Mouse (Mus musculus) heart, adult 18-20 months (tissue): ENCODE measurements around the gene Slc25a11. TPM values are rescaled to one million over a fixed set of nuclear protein-coding genes. Genes with fewer than 3 reads are reported as not detected.

Experiments
- DNase-seq, 2 experiments: peaks; one replicate each; pipeline ENCODE4 v3.0.0; 2021 to 2022; ENCODE audit warnings: mixed read lengths in 1 of 2
- long read RNA-seq, 2 experiments: library from polyadenylated mRNA; stranded (forward); transcript quantifications; one replicate each; pipeline ENCODE4 v2.0.0; 2021
- total RNA-seq, 2 experiments: library from RNA; stranded (reverse); gene quantifications; 2 replicates each; pipeline ENCODE4 v1.2.3; 2021

Slc25a11 gene
- 100 to 1,000 TPM; 619 to 711 TPM for total RNA-seq
- long read RNA-seq, experiment 1, transcript Slc25a11-201 (8 exons, 1,711 nt) = major isoform, 837 of 897 reads
- long read RNA-seq, experiment 1, partial matches to known transcripts = 19 of 897 reads
- long read RNA-seq, experiment 1, other reads (novel, unspliced or antisense) = 40 of 897 reads
- long read RNA-seq, experiment 2, transcript Slc25a11-201 (8 exons, 1,711 nt) = major isoform, 352 of 402 reads
- long read RNA-seq, experiment 2, partial matches to known transcripts = 9 of 402 reads
- long read RNA-seq, experiment 2, other reads (novel, unspliced or antisense) = 41 of 402 reads

DNA sequence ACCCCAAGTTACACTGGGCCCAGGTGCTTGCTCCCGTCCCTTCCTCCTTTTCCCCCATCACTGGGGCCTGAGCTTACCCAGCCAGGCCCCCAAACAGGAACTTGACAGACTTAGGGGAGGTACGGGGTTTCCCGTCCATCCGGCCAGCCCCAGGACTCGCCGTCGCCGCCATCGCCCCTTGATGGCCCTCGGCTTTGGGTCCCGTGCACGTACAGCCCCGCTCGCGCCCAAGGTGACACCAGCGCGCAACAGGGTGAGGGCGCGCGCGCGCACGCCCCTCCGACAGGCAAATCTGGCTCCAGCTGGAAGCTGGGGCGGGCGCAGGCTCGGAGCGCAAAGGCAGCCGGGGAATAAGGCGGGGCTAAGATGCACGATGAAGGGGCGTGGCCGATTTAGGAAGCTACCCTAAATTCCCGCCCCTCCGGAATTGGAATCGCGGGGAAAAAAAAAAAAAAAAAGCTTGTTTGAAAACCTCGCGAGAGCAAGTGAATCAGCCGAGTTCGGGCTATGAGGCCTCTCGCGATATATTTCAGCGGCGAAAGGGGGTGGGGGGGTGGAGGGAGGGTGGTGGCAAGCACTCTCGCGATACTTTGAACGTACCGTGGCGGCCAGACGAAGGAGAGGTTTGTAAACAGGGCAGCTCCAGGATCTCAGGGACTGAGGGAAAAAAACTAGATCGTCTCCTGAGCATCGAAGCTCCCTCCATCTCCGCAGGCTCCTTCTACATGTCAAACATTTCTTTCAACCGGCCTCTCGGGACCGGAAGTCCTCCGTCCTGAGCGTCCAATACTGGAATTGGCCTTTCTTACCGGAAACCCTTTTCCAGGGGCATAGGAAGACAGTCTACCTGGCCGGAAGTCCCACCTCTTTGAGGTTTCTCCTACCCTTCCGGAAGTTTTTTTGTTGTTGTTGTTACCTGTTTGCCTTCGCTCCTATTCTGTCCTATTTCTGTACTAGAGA is at the start of gene Slc25a11, which contains the start of gene Rnf167:
Gene Slc25a11, minus strand, starts transcription at position 789 of the 960 bp plus-strand sequence.
Gene Rnf167, plus strand, starts transcription at position 545 of the 960 bp plus-strand sequence.
- DNase-seq = peak; percentile 97 to 98

- DNase-seq = no peak
These were observed 46.2 kb upstream of the Slc25a11 start for GRCm38 (mm10) chr11:70693504-70693903.

DNA sequence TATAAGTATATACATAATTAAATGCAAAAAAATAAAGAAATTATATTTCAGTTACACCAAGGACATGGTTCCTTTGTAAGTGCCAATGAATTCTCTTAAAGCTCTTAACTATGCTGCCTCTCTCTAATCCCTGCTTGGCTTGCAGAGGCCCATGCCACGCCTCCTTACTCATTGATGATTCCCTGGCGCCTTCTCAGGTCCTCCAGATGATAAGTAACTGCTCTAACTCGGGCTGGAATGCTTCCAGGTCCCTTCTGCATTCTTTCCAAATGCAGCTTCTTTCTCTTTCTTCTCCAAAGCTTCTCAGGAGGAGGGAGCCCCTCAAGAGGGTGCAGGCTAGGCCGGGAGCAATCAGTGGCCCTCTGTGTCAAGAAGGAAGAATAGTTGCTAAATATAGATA is 42.3 kb upstream of the Slc25a11 start:
- peak in 1 of 2 experiments; percentile 3 for DNase-seq

DNA sequence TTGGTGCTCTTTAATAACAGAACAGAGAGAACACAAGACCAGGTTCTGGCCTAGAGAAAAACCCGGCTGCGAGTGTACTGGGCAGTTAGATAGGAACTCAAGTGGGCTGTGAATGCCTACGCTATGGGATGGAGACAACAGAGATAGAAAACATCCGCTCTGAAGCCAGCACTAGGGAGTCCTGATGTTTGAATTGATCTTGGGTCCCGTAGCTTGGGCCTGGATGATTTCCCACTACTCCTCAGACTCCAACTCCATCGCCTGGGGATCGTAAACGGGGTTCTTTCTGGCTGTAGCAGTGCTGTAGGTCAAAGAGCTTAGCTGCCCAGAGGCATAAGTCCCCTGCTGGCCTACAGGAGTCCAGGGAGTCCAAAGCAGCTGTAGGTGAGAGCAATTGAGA is 41.1 kb upstream of the Slc25a11 start:
- peak in 1 of 2 experiments; percentile 38 for DNase-seq

GRCm38 (mm10) chr11:70687601-70688199 is 40.4 kb upstream of the Slc25a11 start, which contains the start of gene Camta2:
Gene Camta2 (minus strand): TSS chr11:70688105.
- peak; percentile 95 for DNase-seq

DNA sequence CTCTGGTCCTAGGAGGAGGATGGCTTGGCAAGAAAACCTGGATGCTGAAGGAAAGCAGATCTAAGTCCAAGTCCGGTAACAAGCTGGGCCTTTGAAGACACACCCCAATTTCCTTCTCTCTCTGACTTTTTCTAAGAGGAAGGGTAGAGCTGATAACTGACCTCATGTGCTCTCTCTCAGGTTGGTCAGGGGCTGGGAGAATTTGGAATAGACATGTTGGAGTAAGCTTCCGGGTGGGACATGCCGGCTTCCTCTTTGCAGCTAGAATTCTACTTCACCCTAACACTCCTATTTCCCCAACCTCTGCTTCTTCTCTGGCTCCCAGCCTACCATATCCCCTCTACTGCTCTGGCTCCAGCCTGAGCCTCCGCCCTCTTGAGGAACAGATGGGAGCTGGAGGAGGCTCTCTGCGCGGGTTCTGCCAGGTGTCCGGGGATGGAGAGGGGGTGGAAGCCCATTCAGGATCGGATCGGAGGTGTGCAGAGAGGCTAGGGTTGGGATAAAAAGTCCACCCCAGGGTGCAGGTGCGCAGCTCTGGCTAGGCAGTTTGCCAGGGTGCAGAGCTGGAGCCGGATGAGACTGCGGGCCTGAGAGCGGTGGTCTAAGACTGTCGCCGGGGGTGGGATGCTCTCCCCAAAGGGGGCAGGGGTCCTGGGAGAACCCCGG is 39.8 kb upstream of the Slc25a11 start:
- peak; percentile 46 to 66 for DNase-seq

DNA sequence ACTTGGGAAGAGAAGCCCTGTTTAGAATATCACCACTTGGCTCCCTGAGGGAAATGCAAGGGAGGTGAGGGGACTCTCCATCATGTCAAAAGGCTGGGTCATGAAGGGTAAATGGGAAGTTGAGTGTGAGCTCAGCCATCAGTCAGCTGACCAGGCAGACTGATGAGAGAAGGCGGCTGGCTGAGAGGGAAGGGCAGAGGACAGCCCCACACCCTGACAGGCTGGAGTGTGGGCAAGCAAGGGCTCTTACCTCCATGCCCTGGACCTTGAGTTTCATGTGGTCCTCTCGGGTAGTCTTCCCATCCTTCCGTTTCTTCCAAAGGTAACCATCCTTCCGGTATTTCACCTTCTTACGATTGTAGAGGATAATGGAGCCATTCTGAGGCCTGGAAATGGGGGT is 36.4 kb upstream of the Slc25a11 start:
- DNase-seq = no peak

DNA sequence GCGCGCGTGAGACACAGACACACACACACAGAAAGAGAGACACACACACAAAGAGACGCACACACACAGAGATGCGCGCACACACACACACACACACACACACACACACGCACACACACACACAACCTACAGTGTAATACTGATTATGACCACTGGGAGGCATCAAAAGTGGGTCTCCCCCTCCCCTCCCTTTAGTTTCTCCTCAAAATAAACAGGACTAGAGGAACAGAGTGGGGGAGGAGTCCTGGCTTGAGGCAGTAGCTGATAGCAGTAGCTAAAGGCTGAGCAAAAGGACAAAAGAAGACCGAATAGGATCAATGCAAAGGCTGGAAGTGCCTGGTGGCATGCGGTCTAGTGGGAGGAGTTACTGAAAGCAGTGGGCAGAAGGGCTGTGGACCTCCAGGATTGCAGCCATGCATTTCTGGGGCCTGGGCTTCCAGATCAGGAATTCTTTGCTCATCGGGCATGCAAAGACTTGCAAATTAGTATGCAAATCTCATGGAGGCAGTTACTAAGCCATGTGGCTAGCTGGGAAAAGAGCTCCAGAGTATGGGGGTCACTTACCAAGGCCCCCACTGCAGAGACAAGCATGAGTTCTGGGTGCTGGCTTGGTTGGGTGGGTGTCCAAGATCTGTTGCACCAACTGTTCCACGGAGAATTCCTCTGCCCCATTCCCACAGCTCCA is 34.8 kb upstream of the Slc25a11 start:
- no peak for DNase-seq

DNA sequence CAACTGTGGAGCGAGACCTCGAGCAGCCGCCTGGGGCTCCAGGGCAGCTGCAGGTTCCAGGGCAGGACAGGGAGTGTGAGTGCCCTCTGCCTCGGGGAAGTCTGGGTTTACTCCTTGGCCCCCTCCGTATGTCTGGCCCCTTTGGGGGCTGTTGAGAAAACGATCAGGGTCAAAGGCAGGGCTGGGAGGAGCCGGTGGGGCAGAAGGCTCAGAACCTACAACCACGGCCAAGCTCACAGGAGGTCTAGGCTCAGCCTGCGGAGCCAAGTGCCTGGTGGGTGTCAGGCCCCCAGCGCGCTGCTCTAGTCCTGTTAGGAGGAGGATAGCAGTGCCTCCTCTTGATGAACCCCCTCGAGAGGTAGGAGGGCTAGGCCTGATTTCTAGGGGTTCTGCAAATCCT is 33.9 kb upstream of the Slc25a11 start:
- DNase-seq = no peak

GRCm38 (mm10) chr11:70679894-70680293 is 32.6 kb upstream of the Slc25a11 start:
- DNase-seq = peak; percentile 22 to 70

GRCm38 (mm10) chr11:70679361-70679760 is 32.1 kb upstream of the Slc25a11 start:
- DNase-seq = peak in 1 of 2 experiments; percentile 8

- no peak for DNase-seq
These were observed 31.3 kb upstream of the Slc25a11 start for GRCm38 (mm10) chr11:70678576-70678975.

DNA sequence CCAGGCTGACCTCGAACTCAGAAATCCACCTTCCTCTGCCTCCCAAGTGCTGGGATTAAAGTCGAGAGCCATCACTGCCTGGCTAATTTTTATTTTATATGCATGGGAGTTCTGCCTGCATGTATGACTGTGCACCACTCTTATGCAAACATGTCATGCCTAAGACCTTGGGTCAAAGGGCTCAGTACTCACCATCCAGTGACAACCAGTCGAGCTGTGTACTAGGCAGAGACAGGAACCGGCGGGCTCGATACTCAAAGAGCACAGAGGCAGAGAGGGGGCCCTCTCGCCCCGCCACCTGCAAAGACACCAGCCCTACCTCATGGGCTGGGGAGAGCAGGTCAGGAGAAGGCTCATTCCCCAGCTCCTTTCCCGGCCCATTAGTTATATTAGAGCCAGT is 30.8 kb upstream of the Slc25a11 start:
- no peak for DNase-seq

- peak in 1 of 2 experiments; percentile 6 for DNase-seq
These were observed 27.2 kb upstream of the Slc25a11 start for GRCm38 (mm10) chr11:70674501-70674900.

DNA sequence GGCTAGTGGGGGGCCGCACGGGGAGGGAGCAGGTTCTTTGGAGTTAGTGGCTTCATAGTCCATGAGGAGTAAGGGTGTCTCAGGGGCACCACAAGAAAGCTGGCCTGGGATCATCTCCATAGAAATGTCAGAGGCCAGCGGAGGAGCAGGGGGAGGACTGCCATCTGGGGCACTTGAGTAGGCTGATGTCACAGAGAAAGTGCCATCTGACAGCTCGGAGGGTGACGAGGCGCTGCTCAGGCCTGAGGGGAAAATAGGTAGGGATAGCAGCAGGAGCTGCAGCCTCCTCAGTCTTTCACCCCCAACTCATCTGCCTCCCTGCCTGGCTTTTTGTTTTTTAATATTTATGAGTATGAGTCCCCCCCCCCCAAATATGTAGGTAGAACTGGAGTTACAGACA is 26.7 kb upstream of the Slc25a11 start:
- DNase-seq = no peak

DNA sequence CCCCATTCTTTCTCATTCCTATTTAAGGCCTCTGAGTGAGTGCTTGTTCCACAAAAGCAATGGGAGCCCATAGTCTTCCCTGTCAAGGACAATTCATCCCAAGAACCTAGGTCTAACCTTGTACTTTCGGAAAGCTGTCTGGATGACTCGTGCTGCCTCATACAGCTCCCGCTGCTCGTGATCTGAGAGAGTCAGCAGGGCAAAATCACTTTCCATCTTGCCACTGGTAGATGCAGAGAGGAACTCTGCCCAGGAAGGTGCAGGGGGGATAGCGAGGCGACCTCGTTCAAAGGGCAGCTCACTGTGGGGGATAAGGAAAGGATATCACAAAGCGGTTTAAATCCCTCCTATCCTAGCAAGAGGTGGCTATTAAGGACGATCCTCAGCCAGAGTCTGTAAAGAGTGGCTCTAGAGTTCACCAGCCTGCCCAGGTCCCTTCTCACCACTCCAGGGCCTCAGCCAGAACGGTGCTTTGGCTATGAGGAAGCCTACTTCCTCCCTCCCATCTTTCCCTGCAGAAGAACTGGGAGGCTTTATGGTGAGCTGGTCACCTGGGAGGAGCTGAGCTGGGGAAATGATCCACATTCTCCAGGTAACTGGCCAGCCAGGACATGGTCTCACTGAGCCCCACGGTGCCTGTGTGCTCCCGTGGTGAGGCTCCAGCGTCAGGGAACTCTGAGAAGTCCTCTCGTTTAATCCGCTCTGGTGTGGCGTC is 24.2 kb upstream of the Slc25a11 start:
- DNase-seq = no peak

DNA sequence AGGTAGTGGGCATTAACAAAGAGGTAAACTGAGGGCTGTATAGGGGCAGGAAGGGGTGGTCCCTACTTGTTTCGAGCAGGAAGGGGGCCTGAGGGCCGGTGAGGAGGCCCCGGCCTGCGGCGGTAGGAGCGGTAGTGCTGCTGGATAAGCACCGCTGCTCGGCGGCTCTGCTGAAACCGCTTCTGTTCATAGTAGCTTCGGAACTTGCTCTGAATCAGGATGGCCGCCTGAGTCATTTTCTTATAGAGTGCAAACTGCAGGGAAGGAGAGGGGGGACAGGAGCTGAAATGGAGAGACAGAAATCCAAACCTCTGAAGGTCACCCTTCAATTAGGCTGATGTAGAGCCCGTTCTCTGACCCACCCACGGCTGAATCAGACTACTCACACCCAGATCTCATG is 23.2 kb upstream of the Slc25a11 start:
- peak in 1 of 2 experiments; percentile 9 for DNase-seq

DNA sequence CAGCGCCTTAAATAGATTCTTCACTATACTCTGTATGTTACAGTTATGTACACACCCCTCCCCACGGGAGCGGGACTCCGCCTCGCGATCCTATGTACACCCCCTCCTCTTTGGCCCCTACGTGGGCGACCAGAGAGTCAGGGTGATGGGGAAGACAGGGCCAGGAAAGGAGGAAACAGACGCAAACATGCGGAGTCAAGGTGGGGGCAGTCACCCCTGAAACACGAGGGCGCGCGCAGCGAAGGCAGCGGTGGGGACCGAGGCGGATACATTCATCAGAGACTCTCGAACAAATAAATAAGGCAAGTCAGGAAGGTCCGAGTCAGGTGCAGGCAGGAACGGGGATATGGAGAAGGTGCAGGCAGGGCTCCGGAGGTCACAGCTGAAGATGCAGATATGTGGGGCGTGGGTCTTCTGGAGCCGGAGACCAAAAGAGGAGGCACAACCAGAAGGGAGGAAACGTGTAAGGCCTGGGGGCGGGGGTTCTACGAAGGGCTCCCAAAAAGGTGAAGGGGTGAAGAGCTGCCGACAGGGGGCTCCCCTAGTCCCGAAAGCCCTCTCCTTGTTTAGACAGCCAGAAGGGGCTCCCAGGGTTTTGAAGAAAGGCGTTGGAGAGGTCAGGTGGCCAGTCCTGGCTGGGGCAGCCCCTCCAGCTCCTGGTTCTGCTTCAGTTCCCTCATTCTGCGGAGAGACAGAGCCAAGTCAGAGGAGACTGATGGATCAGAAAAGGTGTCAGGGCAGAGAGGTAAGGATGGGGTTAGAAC is 22.5 kb upstream of the Slc25a11 start:
- peak; percentile 80 to 81 for DNase-seq

GRCm38 (mm10) chr11:70668771-70669505 is 21.7 kb upstream of the Slc25a11 start, which contains the start of gene Spag7:
Gene Spag7 (minus strand): TSS chr11:70669416.
- peak; percentile 99 to 100 for DNase-seq
